Mouse (Mus musculus) adrenal gland, postnatal 14 days (tissue): ENCODE results near the gene Igsf8. TPM values are rescaled to one million over a fixed set of nuclear protein-coding genes. Genes with fewer than 3 reads are reported as not detected.
A peak's percentile ranks its signal among the peaks of the same experiment; 100 is the strongest.

Source experiments
- DNase-seq: peaks from one replicate; pipeline ENCODE4 v3.0.0; 2021; ENCODE audit warnings: mixed read lengths
- total RNA-seq: library from RNA; stranded (reverse); gene quantifications from 2 replicates; pipeline ENCODE4 v1.2.3, GENCODE M21; 2021

Igsf8 gene
- total RNA-seq, 1 experiment from 2014 or later = 23.9 TPM

- no peak for DNase-seq
Measured at GRCm38 (mm10) chr1:172302851-172303250, 41.4 kb downstream of the Igsf8 start.

GRCm38 (mm10) chr1:172304443-172304842 is 43.0 kb downstream of the Igsf8 start:
- DNase-seq = no peak

GRCm38 (mm10) chr1:172305153-172305552 is 43.7 kb downstream of the Igsf8 start:
- DNase-seq = no peak

- peak; percentile 56 for DNase-seq
Measured at GRCm38 (mm10) chr1:172305635-172306034, 44.2 kb downstream of the Igsf8 start.

- DNase-seq = no peak
Measured at GRCm38 (mm10) chr1:172306196-172306595, 44.8 kb downstream of the Igsf8 start.

GRCm38 (mm10) chr1:172306885-172307284 is 45.4 kb downstream of the Igsf8 start:
- DNase-seq = no peak

- DNase-seq = no peak
Measured at GRCm38 (mm10) chr1:172307936-172308335, 46.5 kb downstream of the Igsf8 start.

- DNase-seq = no peak
Measured at GRCm38 (mm10) chr1:172308409-172308808, 47.0 kb downstream of the Igsf8 start.

GRCm38 (mm10) chr1:172309699-172310398 is 48.4 kb downstream of the Igsf8 start:
- peak; percentile 94 for DNase-seq

GRCm38 (mm10) chr1:172311248-172311906 is 49.9 kb downstream of the Igsf8 start:
- peak; percentile 82 for DNase-seq

GRCm38 (mm10) chr1:172311921-172312767 is 50.7 kb downstream of the Igsf8 start:
- DNase-seq = peak; percentile 95

GRCm38 (mm10) chr1:172312768-172313561 is 51.5 kb downstream of the Igsf8 start:
- no peak for DNase-seq

- no peak for DNase-seq
Measured at GRCm38 (mm10) chr1:172313613-172314411, 52.4 kb downstream of the Igsf8 start.

GRCm38 (mm10) chr1:172314911-172315310 is 53.5 kb downstream of the Igsf8 start:
- no peak for DNase-seq

- no peak for DNase-seq
Measured at GRCm38 (mm10) chr1:172317431-172317830, 56.0 kb downstream of the Igsf8 start.

GRCm38 (mm10) chr1:172317946-172318345 is 56.5 kb downstream of the Igsf8 start:
- no peak for DNase-seq

GRCm38 (mm10) chr1:172318424-172319035 is 57.1 kb downstream of the Igsf8 start:
- DNase-seq = no peak

GRCm38 (mm10) chr1:172319346-172319745 is 57.9 kb downstream of the Igsf8 start:
- DNase-seq = no peak

GRCm38 (mm10) chr1:172319921-172320411 is 58.5 kb downstream of the Igsf8 start:
- no peak for DNase-seq

- no peak for DNase-seq
Measured at GRCm38 (mm10) chr1:172322725-172323124, 61.3 kb downstream of the Igsf8 start.

GRCm38 (mm10) chr1:172323298-172323697 is 61.9 kb downstream of the Igsf8 start:
- no peak for DNase-seq
